Mouse (Mus musculus): ENCODE measurements around the gene Prdm8. TPM values are rescaled to one million over a fixed set of nuclear protein-coding genes. Genes with fewer than 3 reads are reported as not detected.

The Prdm8 gene
- total RNA-seq (2023; ENCODE audit: inconsistent age) = 0.15 to 0.24 TPM in 2 of 4 replicates, not detected in the others

GRCm38 (mm10) chr5:98167180-98167824 lies at the start of gene Prdm8:
Prdm8 (plus strand) TSS chr5:98167198.

Other genes starting within 250 kb of the Prdm8 start
- gene Antxr2, start 136.2 kb upstream of the Prdm8 start, total RNA-seq (2023; ENCODE audit: inconsistent age) = 31.0 to 35.9 TPM (median 32.3 TPM) in 4 replicates
- not detected in 4 replicates for gene Fgf5, start 87.0 kb downstream of the Prdm8 start, total RNA-seq (2023; ENCODE audit: inconsistent age)
- not detected in 4 replicates for gene Cfap299, start 162.1 kb downstream of the Prdm8 start, total RNA-seq (2023; ENCODE audit: inconsistent age)